Mouse (Mus musculus): ENCODE measurements at regions not wholly inside any gene's neighbourhood (a gene's known extent, or its start where the extent isn't known, plus 50 kb on each side); places are given as distances from the start of the nearest gene placed in this dataset.
A peak's percentile ranks its signal among the peaks of the same experiment; 100 is the strongest.

- peak overlapping the region; percentile 92 for H3K27ac ChIP-seq (replicated peaks; ENCODE audit: low read depth, low read length)
- H3K9me3 ChIP-seq (ENCODE audit: control insufficient read depth, low read length): no peaks in the 10 kb centered on the region
- TF ChIP-seq POLR2A (IDR thresholded peaks at IDR 0.05; ENCODE audit: borderline replicate concordance, extremely low read depth, insufficient read depth, insufficient read length): no peak
- WGBS: 52% methylated on average over 6 of the region's 6 CpGs
- ATAC-seq (ENCODE audit: low FRiP score, low read depth): peak; percentile 61
- peaks cover 23% of the 10 kb centered on the region for H3K4me1 ChIP-seq (ENCODE audit: control insufficient read depth, insufficient read depth, low read length)
- peak; percentile 49 for DNase-seq (ENCODE audit: low spot score)
- no peak overlapping the region for H3K4me2 ChIP-seq (replicated peaks; ENCODE audit: low read depth, low read length, severe bottlenecking)
- H3K36me3 ChIP-seq (ENCODE audit: control insufficient read depth, insufficient read depth, low read length): no peaks in the 10 kb centered on the region
- no peaks in the 10 kb centered on the region for H3K27me3 ChIP-seq (ENCODE audit: control insufficient read depth, insufficient read depth, low read length)
- H3K9ac ChIP-seq (ENCODE audit: low read depth, low read length, severe bottlenecking): no peak overlapping the region
- no peak overlapping the region for H3K4me3 ChIP-seq (replicated peaks; ENCODE audit: low read length)
Measured at GRCm38 (mm10) chr16:21339061-21339459, 83.9 kb upstream of the Vps8 start.

- peak; percentile 59 for DNase-seq (ENCODE audit: low spot score)
- Histone ChIP-seq H3K9ac (ENCODE audit: low read depth, low read length, severe bottlenecking) (peak overlapping the region; percentile 34; the same call in 1 of the 2 replicates), H3K36me3 (ENCODE audit: control insufficient read depth, insufficient read depth, low read length) (no peaks in the 10 kb centered on the region), H3K4me3 (replicated peaks; ENCODE audit: low read length) (no peak overlapping the region), H3K9me3 (ENCODE audit: control insufficient read depth, low read length) (no peaks in the 10 kb centered on the region), H3K4me2 (replicated peaks; ENCODE audit: low read depth, low read length, severe bottlenecking) (no peak overlapping the region; the same call in 1 of the 2 replicates), H3K27me3 (ENCODE audit: control insufficient read depth, insufficient read depth, low read length) (no peaks in the 10 kb centered on the region), H3K4me1 (ENCODE audit: control insufficient read depth, insufficient read depth, low read length) (peaks cover 21% of the 10 kb centered on the region), H3K27ac (replicated peaks; ENCODE audit: low read depth, low read length) (peak overlapping the region; percentile 92)
- no peak for TF ChIP-seq POLR2A (IDR thresholded peaks at IDR 0.05; ENCODE audit: borderline replicate concordance, extremely low read depth, insufficient read depth, insufficient read length)
- peak; percentile 81 for ATAC-seq (ENCODE audit: low FRiP score, low read depth)
- WGBS: 12% methylated on average over 10 of the region's 11 CpGs
Measured at GRCm38 (mm10) chr16:21339460-21340081, 83.3 kb upstream of the Vps8 start.

GRCm38 (mm10) chr16:21340136-21340535, 82.8 kb upstream of the Vps8 start:
- WGBS: 30% methylated on average over 7 of the region's 7 CpGs
- no peak for TF ChIP-seq POLR2A (IDR thresholded peaks at IDR 0.05; ENCODE audit: borderline replicate concordance, extremely low read depth, insufficient read depth, insufficient read length)
- Histone ChIP-seq H3K4me3 (replicated peaks; ENCODE audit: low read length) (no peak overlapping the region), H3K9me3 (ENCODE audit: control insufficient read depth, low read length) (no peaks in the 10 kb centered on the region), H3K4me1 (ENCODE audit: control insufficient read depth, insufficient read depth, low read length) (peaks cover 21% of the 10 kb centered on the region), H3K9ac (ENCODE audit: low read depth, low read length, severe bottlenecking) (no peak overlapping the region), H3K27me3 (ENCODE audit: control insufficient read depth, insufficient read depth, low read length) (no peaks in the 10 kb centered on the region), H3K4me2 (replicated peaks; ENCODE audit: low read depth, low read length, severe bottlenecking) (no peak overlapping the region), H3K36me3 (ENCODE audit: control insufficient read depth, insufficient read depth, low read length) (no peaks in the 10 kb centered on the region), H3K27ac (replicated peaks; ENCODE audit: low read depth, low read length) (peak overlapping the region; percentile 92)
- DNase-seq (ENCODE audit: low spot score) (no peak), ATAC-seq (ENCODE audit: low FRiP score, low read depth) (no peak)

GRCm38 (mm10) chr16:21349869-21350268, 73.0 kb upstream of the Vps8 start:
- no peaks in the 10 kb centered on the region for H3K9me3 ChIP-seq (ENCODE audit: control insufficient read depth, low read length)
- H3K9ac ChIP-seq (ENCODE audit: low read depth, low read length, severe bottlenecking): no peak overlapping the region
- H3K36me3 ChIP-seq (ENCODE audit: control insufficient read depth, insufficient read depth, low read length): no peaks in the 10 kb centered on the region
- H3K27ac ChIP-seq (replicated peaks; ENCODE audit: low read depth, low read length): no peak overlapping the region
- H3K4me1 ChIP-seq (ENCODE audit: control insufficient read depth, insufficient read depth, low read length): peaks cover 10% of the 10 kb centered on the region
- no peak overlapping the region for H3K4me3 ChIP-seq (replicated peaks; ENCODE audit: low read length)
- H3K27me3 ChIP-seq (ENCODE audit: control insufficient read depth, insufficient read depth, low read length): no peaks in the 10 kb centered on the region
- no peak for DNase-seq (ENCODE audit: low spot score)
- WGBS: 53% methylated on average over 1 of the region's 1 CpGs
- no peak for TF ChIP-seq POLR2A (IDR thresholded peaks at IDR 0.05; ENCODE audit: borderline replicate concordance, extremely low read depth, insufficient read depth, insufficient read length)
- no peak for ATAC-seq (ENCODE audit: low FRiP score, low read depth)
- H3K4me2 ChIP-seq (replicated peaks; ENCODE audit: low read depth, low read length, severe bottlenecking): no peak overlapping the region

GRCm38 (mm10) chr16:21351289-21351688, 71.6 kb upstream of the Vps8 start:
- no peak for TF ChIP-seq POLR2A (IDR thresholded peaks at IDR 0.05; ENCODE audit: borderline replicate concordance, extremely low read depth, insufficient read depth, insufficient read length)
- no peak for ATAC-seq (ENCODE audit: low FRiP score, low read depth)
- DNase-seq (ENCODE audit: low spot score): no peak
- Histone ChIP-seq H3K4me1 (ENCODE audit: control insufficient read depth, insufficient read depth, low read length) (peaks cover 10% of the 10 kb centered on the region), H3K9me3 (ENCODE audit: control insufficient read depth, low read length) (no peaks in the 10 kb centered on the region), H3K9ac (ENCODE audit: low read depth, low read length, severe bottlenecking) (no peak overlapping the region), H3K27me3 (ENCODE audit: control insufficient read depth, insufficient read depth, low read length) (no peaks in the 10 kb centered on the region), H3K36me3 (ENCODE audit: control insufficient read depth, insufficient read depth, low read length) (no peaks in the 10 kb centered on the region), H3K4me2 (replicated peaks; ENCODE audit: low read depth, low read length, severe bottlenecking) (no peak overlapping the region), H3K4me3 (replicated peaks; ENCODE audit: low read length) (no peak overlapping the region), H3K27ac (replicated peaks; ENCODE audit: low read depth, low read length) (no peak overlapping the region)
- 88% methylated on average over 3 of the region's 3 CpGs for WGBS
